Mouse (Mus musculus): ENCODE measurements around the gene Sugct. TPM values are rescaled to one million over a fixed set of nuclear protein-coding genes. Genes with fewer than 3 reads are reported as not detected.

Sugct gene
- total RNA-seq (2014; rRNA removed; ENCODE audit: low replicate concordance) (1.3 and 1.7 TPM in 2 replicates), polyA plus RNA-seq (2015; fragmentation: Nextera tagmentation; extraction: Ambion mirVana) (3.9 and 4.4 TPM in 2 replicates)

DNA sequence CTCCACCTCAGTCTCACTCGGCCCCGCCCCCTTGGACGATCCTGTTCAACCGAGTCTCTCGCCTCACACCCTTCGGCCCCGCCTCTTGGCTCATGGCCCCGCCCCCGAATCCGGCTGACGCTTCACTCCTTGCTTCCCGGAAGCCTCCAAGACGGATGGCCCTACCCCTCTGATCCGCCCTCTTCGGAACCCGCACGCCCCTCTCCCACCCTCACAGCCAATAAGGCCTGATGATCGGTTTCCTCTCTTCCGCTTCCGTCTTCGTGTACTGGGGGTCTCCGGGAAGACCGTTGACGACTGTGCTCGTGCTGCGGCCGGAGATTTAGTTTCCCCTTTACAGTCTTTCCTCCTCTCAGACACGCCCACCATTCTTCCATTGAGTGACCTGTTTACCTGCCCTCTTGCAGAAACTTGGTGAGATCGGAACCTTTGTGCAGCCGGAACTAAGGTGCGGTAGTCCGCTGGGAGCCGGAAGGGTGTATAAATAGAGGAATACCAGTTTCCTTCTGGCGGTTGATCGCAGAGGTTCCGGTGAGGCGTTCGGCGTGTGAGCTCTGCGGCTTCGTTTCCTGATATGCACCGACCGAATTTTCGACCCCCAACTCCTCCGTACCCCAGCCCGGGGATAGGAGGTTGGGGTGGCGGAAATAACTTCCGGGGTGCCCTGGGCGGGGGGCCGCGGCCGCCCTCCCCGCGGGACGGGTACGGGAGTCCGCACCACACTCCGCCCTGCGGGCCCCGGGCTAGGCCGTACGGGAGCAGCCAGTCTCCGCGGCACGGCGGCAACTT, at the start of gene Sugct, which contains the start of gene Mplkip:
Gene Sugct, minus strand, starts transcription at position 643 of the 789 bp plus-strand sequence.
Gene Mplkip, plus strand, starts transcription at position 282 of the 789 bp plus-strand sequence.
- ATAC-seq (ENCODE audit: insufficient read depth, low read depth): peak; percentile 98
- H3K27ac ChIP-seq (ENCODE audit: low read depth): peak within 1 kb of the TSS; percentile 96
- no peaks in the 10 kb centered on the region for H3K9me3 ChIP-seq (replicated peaks; ENCODE audit: control insufficient read depth, low read length)
- H3K4me3 ChIP-seq (ENCODE audit: low read depth, low read length): peak within 1 kb of the TSS; percentile 84
- DNase-seq (ENCODE audit: low spot score): peak; percentile 99
- H3K4me2 ChIP-seq (ENCODE audit: low read depth, low read length): peak within 1 kb of the TSS; percentile 84
- H3K36me3 ChIP-seq (replicated peaks; ENCODE audit: control insufficient read depth, insufficient read depth, low read length): no peaks in the 10 kb centered on the region
- WGBS: under 1% methylated on average over 61 of the region's 66 CpGs
- peaks cover 7% of the 10 kb centered on the region; the same call in 1 of the 2 replicates for H3K4me1 ChIP-seq (ENCODE audit: control insufficient read depth, insufficient read depth)
- no peaks in the 10 kb centered on the region for H3K27me3 ChIP-seq (ENCODE audit: control insufficient read depth, insufficient read depth, low read length)
- H3K9ac ChIP-seq (replicated peaks; ENCODE audit: low read depth, low read length): peak within 1 kb of the TSS; percentile 90
- TF ChIP-seq CTCF (IDR thresholded peaks at IDR 0.05; ENCODE audit: low read depth) (no peak), EP300 (IDR thresholded peaks at IDR 0.05; ENCODE audit: low read depth) (peak; percentile 35; the same call in 1 of the 2 replicates)

DNA sequence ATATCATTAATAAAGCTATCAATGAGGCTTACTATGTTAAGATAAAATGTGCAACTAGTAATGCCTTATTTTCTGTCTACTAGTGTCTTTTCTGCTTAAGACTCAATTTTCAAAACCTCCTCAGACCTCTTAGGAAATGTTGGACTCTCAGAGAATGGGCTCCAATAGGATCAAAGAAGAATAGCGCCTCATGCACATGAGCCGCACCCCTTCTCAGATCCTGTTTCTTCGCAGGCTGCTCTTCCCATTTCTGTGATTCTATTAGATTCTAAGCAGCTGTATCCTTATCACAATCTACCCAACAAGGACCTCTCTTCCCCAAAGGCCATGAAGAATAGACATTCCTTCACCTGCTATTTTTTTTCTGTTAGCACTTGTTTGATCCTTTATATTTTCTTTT, 33.4 kb upstream of the Sugct start:
- no peak overlapping the region for H3K9ac ChIP-seq (replicated peaks; ENCODE audit: low read depth, low read length)
- WGBS: 88% methylated on average over 3 of the region's 3 CpGs
- H3K9me3 ChIP-seq (replicated peaks; ENCODE audit: control insufficient read depth, low read length): no peaks in the 10 kb centered on the region
- no peak overlapping the region for H3K27ac ChIP-seq (ENCODE audit: low read depth)
- DNase-seq (ENCODE audit: low spot score) (no peak), ATAC-seq (ENCODE audit: insufficient read depth, low read depth) (no peak)
- H3K4me1 ChIP-seq (ENCODE audit: control insufficient read depth, insufficient read depth): no peaks in the 10 kb centered on the region
- H3K4me3 ChIP-seq (ENCODE audit: low read depth, low read length): no peak overlapping the region
- no peaks in the 10 kb centered on the region for H3K27me3 ChIP-seq (ENCODE audit: control insufficient read depth, insufficient read depth, low read length)
- no peak for TF ChIP-seq EP300 (IDR thresholded peaks at IDR 0.05; ENCODE audit: low read depth)
- TF ChIP-seq CTCF (IDR thresholded peaks at IDR 0.05; ENCODE audit: low read depth): no peak
- H3K4me2 ChIP-seq (ENCODE audit: low read depth, low read length): no peak overlapping the region
- H3K36me3 ChIP-seq (replicated peaks; ENCODE audit: control insufficient read depth, insufficient read depth, low read length): peaks cover 15% of the 10 kb centered on the region

DNA sequence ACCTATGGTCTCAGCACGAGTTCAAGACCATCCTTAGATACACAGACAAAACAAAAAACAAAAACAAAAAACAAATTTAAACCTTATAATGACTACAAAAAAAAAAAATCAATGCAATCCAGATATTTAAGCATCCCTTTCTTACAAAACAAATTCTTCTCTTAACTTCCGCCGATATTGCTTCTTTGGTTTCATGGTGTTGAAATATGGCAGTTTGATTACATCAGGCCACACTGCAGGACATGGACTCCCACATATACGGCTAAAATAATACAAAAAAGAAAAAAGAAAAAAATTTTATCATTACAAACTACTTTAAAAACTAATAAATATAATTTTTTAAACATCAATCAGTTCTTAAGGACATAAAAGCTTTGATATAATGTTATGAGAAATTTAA, 32.6 kb upstream of the Sugct start:
- no peaks in the 10 kb centered on the region for H3K9me3 ChIP-seq (replicated peaks; ENCODE audit: control insufficient read depth, low read length)
- ATAC-seq (ENCODE audit: insufficient read depth, low read depth) (no peak), DNase-seq (ENCODE audit: low spot score) (no peak)
- H3K27ac ChIP-seq (ENCODE audit: low read depth): no peak overlapping the region
- 89% methylated on average over 4 of the region's 4 CpGs for WGBS
- no peaks in the 10 kb centered on the region for H3K27me3 ChIP-seq (ENCODE audit: control insufficient read depth, insufficient read depth, low read length)
- H3K36me3 ChIP-seq (replicated peaks; ENCODE audit: control insufficient read depth, insufficient read depth, low read length): peaks cover 17% of the 10 kb centered on the region
- H3K9ac ChIP-seq (replicated peaks; ENCODE audit: low read depth, low read length): no peak overlapping the region
- TF ChIP-seq CTCF (IDR thresholded peaks at IDR 0.05; ENCODE audit: low read depth): no peak
- TF ChIP-seq EP300 (IDR thresholded peaks at IDR 0.05; ENCODE audit: low read depth): no peak
- no peak overlapping the region for H3K4me2 ChIP-seq (ENCODE audit: low read depth, low read length)
- no peaks in the 10 kb centered on the region for H3K4me1 ChIP-seq (ENCODE audit: control insufficient read depth, insufficient read depth)
- no peak overlapping the region for H3K4me3 ChIP-seq (ENCODE audit: low read depth, low read length)

DNA sequence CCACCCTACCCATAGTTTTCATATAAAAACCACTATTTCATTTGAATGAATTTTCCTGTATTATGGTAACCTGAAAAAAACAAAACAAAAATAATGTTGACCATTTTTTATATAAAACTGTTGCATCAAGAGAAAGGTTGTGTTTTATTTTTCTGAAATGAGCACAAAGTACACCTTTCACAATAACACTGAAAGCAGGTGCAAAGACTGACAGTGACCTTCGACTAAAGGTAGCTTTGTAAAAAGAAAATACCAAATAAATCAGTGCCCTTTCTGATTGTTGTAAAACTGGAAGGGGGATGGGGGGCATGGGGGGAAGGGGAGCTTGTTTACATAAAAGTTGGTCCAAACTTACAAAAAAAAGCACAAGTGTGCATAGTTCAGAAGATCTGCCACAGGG, 22.0 kb upstream of the Sugct start:
- Histone ChIP-seq H3K9ac (replicated peaks; ENCODE audit: low read depth, low read length) (no peak overlapping the region), H3K27me3 (ENCODE audit: control insufficient read depth, insufficient read depth, low read length) (no peaks in the 10 kb centered on the region), H3K4me1 (ENCODE audit: control insufficient read depth, insufficient read depth) (no peaks in the 10 kb centered on the region), H3K4me2 (ENCODE audit: low read depth, low read length) (no peak overlapping the region), H3K27ac (ENCODE audit: low read depth) (no peak overlapping the region), H3K9me3 (replicated peaks; ENCODE audit: control insufficient read depth, low read length) (no peaks in the 10 kb centered on the region), H3K36me3 (replicated peaks; ENCODE audit: control insufficient read depth, insufficient read depth, low read length) (peaks cover 32% of the 10 kb centered on the region), H3K4me3 (ENCODE audit: low read depth, low read length) (no peak overlapping the region)
- WGBS: 92% methylated on average over 1 of the region's 1 CpGs
- DNase-seq (ENCODE audit: low spot score): no peak
- no peak for ATAC-seq (ENCODE audit: insufficient read depth, low read depth)
- TF ChIP-seq CTCF (IDR thresholded peaks at IDR 0.05; ENCODE audit: low read depth) (no peak), EP300 (IDR thresholded peaks at IDR 0.05; ENCODE audit: low read depth) (no peak)

DNA sequence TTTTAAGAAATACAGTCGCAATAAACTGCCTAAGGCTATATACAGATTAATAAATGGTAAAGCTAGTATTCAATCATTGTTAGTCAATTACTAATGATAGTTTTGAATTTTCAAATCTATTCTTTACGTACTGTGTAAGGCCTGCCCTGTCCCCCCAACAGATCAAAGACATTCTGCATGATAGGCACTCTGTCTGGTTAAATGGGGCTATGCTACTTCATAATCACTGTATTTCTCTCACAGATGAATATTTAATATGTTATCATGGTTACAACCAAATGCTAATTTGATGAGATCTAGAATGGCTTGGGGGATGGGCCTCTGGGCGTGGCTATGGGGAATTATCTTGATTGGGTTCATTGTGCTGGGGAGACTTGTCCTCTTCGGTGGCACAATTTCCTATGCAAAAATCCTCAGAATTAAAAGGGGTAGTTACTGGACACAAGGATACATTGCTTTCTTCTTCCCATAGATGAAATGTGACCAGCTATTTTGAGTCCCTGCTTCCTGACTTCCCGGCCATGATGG, 13.5 kb upstream of the Sugct start:
- TF ChIP-seq CTCF (IDR thresholded peaks at IDR 0.05; ENCODE audit: low read depth): no peak
- no peak for TF ChIP-seq EP300 (IDR thresholded peaks at IDR 0.05; ENCODE audit: low read depth)
- ATAC-seq (ENCODE audit: insufficient read depth, low read depth) (no peak), DNase-seq (ENCODE audit: low spot score) (no peak)
- no peaks in the 10 kb centered on the region for H3K4me1 ChIP-seq (ENCODE audit: control insufficient read depth, insufficient read depth)
- no peak overlapping the region for H3K4me2 ChIP-seq (ENCODE audit: low read depth, low read length)
- H3K9ac ChIP-seq (replicated peaks; ENCODE audit: low read depth, low read length): no peak overlapping the region
- H3K27ac ChIP-seq (ENCODE audit: low read depth): no peak overlapping the region
- no peaks in the 10 kb centered on the region for H3K9me3 ChIP-seq (replicated peaks; ENCODE audit: control insufficient read depth, low read length)
- 89% methylated on average over 5 of the region's 5 CpGs for WGBS
- H3K36me3 ChIP-seq (replicated peaks; ENCODE audit: control insufficient read depth, insufficient read depth, low read length): no peaks in the 10 kb centered on the region
- H3K27me3 ChIP-seq (ENCODE audit: control insufficient read depth, insufficient read depth, low read length): no peaks in the 10 kb centered on the region
- H3K4me3 ChIP-seq (ENCODE audit: low read depth, low read length): no peak overlapping the region

Data from heart, postnatal 0 days (tissue).